In the genomic region with DNA sequence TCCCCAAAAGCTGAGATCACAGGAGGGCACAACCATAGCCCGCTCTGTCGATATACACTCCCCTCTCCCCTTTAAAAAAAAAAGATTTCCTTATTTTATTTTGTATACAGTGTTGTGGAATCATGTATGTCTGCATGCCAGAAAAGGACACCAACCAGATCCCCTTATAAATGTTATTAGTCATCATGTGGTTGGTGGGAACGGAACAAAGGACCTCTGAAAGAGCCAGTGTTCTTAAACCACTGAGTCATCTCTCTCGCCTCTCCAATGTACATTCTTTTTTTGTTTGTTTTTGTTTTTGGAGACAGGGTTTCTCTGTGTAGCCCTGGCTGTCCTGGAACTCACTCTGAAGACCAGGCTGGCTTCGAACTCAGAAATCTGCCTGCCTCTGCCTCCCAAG, we compare ENCODE assay signal across 29 mouse cellular contexts. TPM values are rescaled to one million over a fixed set of nuclear protein-coding genes. Genes with fewer than 3 reads are reported as not detected.
"Had no signal": no experiment of that assay in that cellular context is flagged by ENCODE, and none has a peak within 500 bp of the region (broad histone marks: within the 10 kb centered on the region; RNA-seq: fewer than 3 reads in every experiment).

No protein-coding gene starts in this region.

- H3K27ac ChIP-seq: kidney, postnatal 0 days; limb, embryonic 10.5 days; limb, embryonic 13.5 days; liver, embryonic 12.5 days; liver, embryonic 15.5 days; lung, embryonic 15.5 days; midbrain, embryonic 10.5 days; midbrain, embryonic 13.5 days had no signal

- DNase-seq: kidney, postnatal 25 days; liver; lung, adult 18-20 months; lung, postnatal 10 days; lung, postnatal 36 days; right cerebral cortex, adult 18-20 months; right cerebral cortex, postnatal 14 days; right cerebral cortex, postnatal 4 days; thymus, adult 18-20 months; thymus, postnatal 36 days had no signal

- H3K27me3 ChIP-seq: limb, embryonic 13.5 days; liver, embryonic 12.5 days; liver, embryonic 15.5 days; lung, embryonic 15.5 days; megakaryocyte, embryonic 14.5 days; midbrain, embryonic 13.5 days had no signal

- H3K4me3 ChIP-seq: limb, embryonic 10.5 days; limb, embryonic 13.5 days; liver, embryonic 12.5 days; liver, embryonic 15.5 days; lung, embryonic 15.5 days; megakaryocyte, embryonic 14.5 days; midbrain, embryonic 10.5 days; midbrain, embryonic 13.5 days had no signal

- H3K9me3 ChIP-seq: limb, embryonic 10.5 days; limb, embryonic 13.5 days; liver, embryonic 12.5 days; liver, embryonic 15.5 days; lung, embryonic 15.5 days; megakaryocyte, embryonic 14.5 days; midbrain, embryonic 10.5 days; midbrain, embryonic 13.5 days had no signal

- H3K9ac ChIP-seq: limb, embryonic 13.5 days; liver, embryonic 12.5 days; liver, embryonic 15.5 days; lung, embryonic 15.5 days; midbrain, embryonic 13.5 days had no signal

- H3K4me2 ChIP-seq: limb, embryonic 13.5 days; liver, embryonic 12.5 days; liver, embryonic 15.5 days; lung, embryonic 15.5 days; midbrain, embryonic 13.5 days had no signal

- H3K4me1 ChIP-seq: limb, embryonic 10.5 days; limb, embryonic 13.5 days; liver, embryonic 12.5 days; liver, embryonic 15.5 days; lung, embryonic 15.5 days; megakaryocyte, embryonic 14.5 days; midbrain, embryonic 10.5 days; midbrain, embryonic 13.5 days had no signal

RNA-seq across cellular contexts. Expression of gene Zcchc13, which starts 26.2 kb away (rescaled TPM):
- total RNA-seq: layer of hippocampus, adult 8-10 months; layer of hippocampus, postnatal 10 days; left cerebral cortex, postnatal 25 days; monocyte, adult 5-6 weeks had no signal
- polyA plus RNA-seq: kidney, embryonic 14.5 days; kidney, postnatal 0 days; large intestine, adult 2 months; limb, embryonic 10.5 days; limb, embryonic 13.5 days; liver, embryonic 12.5 days; liver, embryonic 15.5 days; lung, embryonic 15.5 days; midbrain, embryonic 10.5 days; midbrain, embryonic 13.5 days; midbrain, embryonic 16.5 days; neural tube, embryonic 11.5 days; neural tube, embryonic 14.5 days; stomach, embryonic 16.5 days had no signal
